Mouse (Mus musculus): ENCODE data around the gene Hscb. TPM values are rescaled to one million over a fixed set of nuclear protein-coding genes. Genes with fewer than 3 reads are reported as not detected.
"Not testable (repeated sequence)": the region's sequence is repeated elsewhere in the genome, so short reads cannot be mapped to it uniquely, and the experiment has no call there.

Gene Hscb
- 44.1 and 53.7 TPM in 2 replicates for total RNA-seq (2014; fragmentation: Nextera tagmentation)
- 44.9 and 106 TPM in 2 replicates for total RNA-seq (2017)

DNA sequence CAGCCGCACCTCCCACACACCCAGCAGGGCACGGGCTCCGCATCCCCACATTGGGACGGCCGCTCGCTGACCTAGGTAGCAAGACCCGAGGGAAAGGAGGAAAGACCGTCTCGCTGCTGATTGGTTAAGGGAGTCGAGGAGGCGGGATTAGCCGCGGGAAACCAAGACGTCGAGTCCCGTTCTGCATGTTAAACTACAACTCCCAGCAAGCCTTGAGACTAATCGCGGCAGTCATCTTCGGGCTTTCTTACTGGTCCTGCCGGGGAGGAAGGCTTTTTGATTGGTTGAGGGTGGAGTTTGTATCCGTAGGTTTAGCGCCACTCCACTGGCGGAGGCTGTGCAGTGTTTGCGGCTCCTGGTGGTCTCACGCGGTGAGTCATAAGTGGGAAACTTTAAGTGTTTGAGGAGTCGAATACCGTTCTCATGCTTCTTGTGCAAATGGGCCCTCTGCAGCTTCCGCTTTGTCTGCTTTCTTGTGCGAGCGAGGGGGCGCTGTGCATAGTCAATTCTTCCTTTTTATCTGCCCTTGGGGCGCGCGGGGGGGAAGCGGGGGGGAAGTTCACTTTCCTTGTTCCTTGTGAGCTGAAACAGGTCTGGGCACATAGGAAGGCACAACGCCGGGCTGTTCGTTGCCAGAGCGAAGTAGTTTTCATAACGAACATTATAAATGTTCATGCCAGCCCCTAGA, at the start of gene Hscb, which contains the start of gene Chek2:
Hscb (minus strand) TSS at position 100 of the 688 bp plus-strand sequence.
Chek2 (plus strand) TSS at position 302 of the 688 bp plus-strand sequence.
- peak; percentile 88 for ATAC-seq (replicated peaks; ENCODE audit: low FRiP score, low TSS enrichment, poor library complexity, severe bottlenecking)

GRCm38 (mm10) chr5:110888596-110888995, 49.0 kb upstream of the Hscb start:
- ATAC-seq (replicated peaks; ENCODE audit: low FRiP score, low TSS enrichment, poor library complexity, severe bottlenecking): no peak

GRCm38 (mm10) chr5:110879584-110880374, 40.2 kb upstream of the Hscb start, which contains the start of gene Ttc28:
TSS of gene Ttc28 (plus strand) at chr5:110879803.
- peak; percentile 66 for ATAC-seq (replicated peaks; ENCODE audit: low FRiP score, low TSS enrichment, poor library complexity, severe bottlenecking)

DNA sequence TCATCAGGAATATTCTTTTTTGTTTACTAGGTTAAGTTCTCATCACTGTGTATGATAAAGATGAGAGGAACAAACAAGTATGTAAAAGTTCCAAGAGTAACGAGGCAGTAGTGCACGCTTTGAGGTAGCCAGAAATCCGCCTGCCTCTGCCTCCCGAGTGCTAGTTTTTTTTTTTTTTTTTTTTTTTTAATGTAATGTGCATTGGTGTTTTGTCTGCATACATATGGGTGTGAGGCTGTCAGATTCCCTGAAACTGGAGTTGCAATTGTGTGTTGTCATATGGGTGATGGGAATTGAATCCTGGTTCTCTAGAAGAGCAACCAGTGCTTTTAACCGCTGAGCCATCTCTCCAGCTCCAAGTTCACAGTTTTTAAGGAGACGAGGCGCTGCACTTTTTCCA, 39.5 kb upstream of the Hscb start:
- ATAC-seq (replicated peaks; ENCODE audit: low FRiP score, low TSS enrichment, poor library complexity, severe bottlenecking): no peak

GRCm38 (mm10) chr5:110878526-110878925, 38.9 kb upstream of the Hscb start:
- ATAC-seq (replicated peaks; ENCODE audit: low FRiP score, low TSS enrichment, poor library complexity, severe bottlenecking): not testable (repeated sequence)

- no peak for ATAC-seq (replicated peaks; ENCODE audit: low FRiP score, low TSS enrichment, poor library complexity, severe bottlenecking)
These were observed 38.3 kb upstream of the Hscb start for GRCm38 (mm10) chr5:110877666-110878505.

DNA sequence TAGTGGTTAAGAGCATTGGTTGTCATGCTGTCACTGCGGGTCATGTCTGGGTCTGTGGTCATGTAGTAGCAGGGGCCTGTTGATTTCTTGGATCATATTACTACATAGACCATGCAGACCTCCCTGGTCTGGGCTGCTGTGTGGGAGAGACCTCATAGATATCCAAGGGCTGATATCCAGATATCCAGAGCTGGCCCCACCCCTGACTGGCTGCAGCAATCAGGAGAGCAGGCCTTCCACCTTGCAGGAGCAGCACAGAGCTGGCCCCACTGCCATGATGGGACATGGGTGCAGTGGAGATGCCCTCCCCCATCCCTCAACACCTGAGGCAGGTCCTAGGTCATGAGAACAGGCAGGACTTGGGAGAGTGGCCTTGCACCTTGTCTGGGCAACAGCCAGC, 35.7 kb upstream of the Hscb start:
- ATAC-seq (replicated peaks; ENCODE audit: low FRiP score, low TSS enrichment, poor library complexity, severe bottlenecking): peak; percentile 43; the same call in 1 of the 2 replicates

- ATAC-seq (replicated peaks; ENCODE audit: low FRiP score, low TSS enrichment, poor library complexity, severe bottlenecking): no peak
These were observed 35.1 kb upstream of the Hscb start for GRCm38 (mm10) chr5:110874711-110875110.

DNA sequence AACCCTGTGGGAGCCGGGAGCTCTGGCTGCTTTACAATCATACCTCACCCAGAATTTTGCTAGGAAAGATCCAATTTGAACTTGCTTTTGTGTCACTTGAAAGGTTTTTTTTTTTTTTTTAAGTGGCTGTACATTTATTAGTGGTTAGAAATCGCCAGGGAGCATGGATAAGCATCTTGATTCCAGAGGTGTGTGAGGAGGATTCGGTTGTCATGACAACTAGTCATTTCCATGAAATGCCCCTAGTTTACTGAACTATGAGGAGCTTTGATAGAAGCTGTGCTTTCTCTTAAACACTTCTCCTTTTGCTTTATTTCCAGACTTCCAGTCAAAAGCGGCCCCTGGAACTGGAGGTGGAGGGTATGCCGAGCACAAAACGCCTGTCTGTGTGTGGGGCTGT, 33.6 kb upstream of the Hscb start:
- ATAC-seq (replicated peaks; ENCODE audit: low FRiP score, low TSS enrichment, poor library complexity, severe bottlenecking): no peak

- ATAC-seq (replicated peaks; ENCODE audit: low FRiP score, low TSS enrichment, poor library complexity, severe bottlenecking): no peak
These were observed 29.7 kb upstream of the Hscb start for GRCm38 (mm10) chr5:110869242-110869669.

GRCm38 (mm10) chr5:110868460-110868859, 28.9 kb upstream of the Hscb start:
- ATAC-seq (replicated peaks; ENCODE audit: low FRiP score, low TSS enrichment, poor library complexity, severe bottlenecking): no peak

DNA sequence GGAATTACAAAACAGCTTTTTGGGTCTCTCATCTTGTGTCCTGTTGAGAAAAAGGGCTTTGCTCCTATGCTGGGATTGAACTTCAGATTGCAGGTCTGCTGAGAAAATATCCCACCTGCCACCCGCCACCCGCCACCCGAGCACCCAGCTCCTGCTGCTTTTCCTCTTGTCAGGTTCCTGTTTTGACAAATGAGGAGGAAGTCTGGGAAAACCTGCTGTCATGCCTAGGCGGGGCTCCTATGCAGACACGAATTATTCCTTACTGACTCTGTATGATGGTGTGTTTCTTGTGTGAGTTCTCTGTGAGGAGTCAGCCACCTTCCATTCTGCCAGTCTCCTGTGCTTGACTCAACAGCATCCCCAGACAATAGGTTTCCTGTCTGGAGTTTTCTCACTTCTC, 20.9 kb upstream of the Hscb start:
- ATAC-seq (replicated peaks; ENCODE audit: low FRiP score, low TSS enrichment, poor library complexity, severe bottlenecking): no peak

DNA sequence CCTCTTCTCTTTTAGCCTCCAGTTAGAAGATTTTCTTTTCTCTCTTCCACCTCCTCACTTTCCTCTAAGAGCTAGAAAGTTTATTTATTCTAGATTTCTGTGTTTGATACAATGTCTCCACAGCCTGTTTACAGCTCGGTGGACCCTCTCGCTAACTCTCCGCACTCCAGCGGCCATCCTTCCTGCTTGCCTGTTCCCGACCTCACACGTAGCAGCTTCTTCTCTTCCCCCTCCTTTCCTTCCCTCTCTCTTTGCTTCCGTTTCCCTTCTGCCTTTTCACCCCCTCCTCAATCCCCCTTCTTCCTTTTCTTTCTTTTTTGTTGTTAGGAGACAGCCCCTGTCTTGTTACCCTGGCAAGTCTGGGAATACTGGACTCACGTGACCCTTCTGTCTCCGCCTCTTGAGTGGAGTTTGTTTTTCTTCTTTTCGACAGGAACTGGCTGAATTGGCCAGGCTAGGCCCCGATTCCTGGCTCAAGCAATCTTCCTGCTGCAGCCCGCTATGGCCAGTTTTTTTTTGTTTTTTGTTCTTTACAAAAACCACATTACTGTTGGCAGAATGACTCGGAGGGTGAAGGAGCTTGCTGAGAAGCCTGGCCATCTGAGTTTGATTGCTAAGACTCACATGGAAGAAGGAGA, 19.6 kb upstream of the Hscb start:
- ATAC-seq (replicated peaks; ENCODE audit: low FRiP score, low TSS enrichment, poor library complexity, severe bottlenecking): no peak

GRCm38 (mm10) chr5:110857091-110857490, 17.5 kb upstream of the Hscb start:
- no peak for ATAC-seq (replicated peaks; ENCODE audit: low FRiP score, low TSS enrichment, poor library complexity, severe bottlenecking)

GRCm38 (mm10) chr5:110852990-110853389, 13.4 kb upstream of the Hscb start:
- ATAC-seq (replicated peaks; ENCODE audit: low FRiP score, low TSS enrichment, poor library complexity, severe bottlenecking): no peak

DNA sequence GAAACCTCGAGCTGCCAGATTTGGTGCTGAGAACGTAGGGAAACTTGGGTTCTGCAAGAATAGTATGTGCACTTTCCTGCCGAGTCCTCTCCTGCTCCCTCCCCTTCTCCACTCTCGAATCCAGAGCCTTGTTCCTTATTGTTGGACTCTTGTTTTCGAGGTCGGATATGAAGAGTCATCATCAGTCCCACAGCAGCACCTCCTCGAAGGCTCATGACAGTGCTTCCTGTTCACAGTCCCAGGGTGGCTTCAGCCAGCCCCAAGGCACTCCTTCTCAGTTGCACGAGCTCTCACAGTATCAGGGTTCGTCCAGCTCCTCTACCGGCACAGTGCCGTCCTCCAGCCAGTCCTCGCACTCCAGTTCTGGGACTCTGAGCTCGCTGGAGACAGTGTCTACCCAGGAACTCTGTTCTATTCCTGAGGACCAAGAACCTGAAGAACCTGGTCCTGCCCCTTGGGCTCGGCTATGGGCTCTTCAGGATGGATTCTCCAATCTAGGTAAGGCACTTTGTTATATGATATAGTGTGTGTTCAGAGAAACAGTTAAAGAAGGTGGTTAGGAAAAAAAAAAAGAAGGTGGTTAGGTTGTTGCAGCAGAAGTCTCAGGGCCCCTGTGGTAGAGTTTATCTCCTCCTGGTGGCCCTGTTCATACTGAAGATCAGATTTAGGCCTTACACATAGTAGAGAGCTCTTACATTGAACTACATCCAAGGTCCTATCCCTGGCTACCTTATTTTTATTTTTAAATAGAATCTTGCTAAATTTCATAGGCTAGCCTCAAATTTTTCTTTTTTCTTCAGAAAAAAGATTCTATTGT, 1.7 kb upstream of the Hscb start:
- ATAC-seq (replicated peaks; ENCODE audit: low FRiP score, low TSS enrichment, poor library complexity, severe bottlenecking): no peak

DNA sequence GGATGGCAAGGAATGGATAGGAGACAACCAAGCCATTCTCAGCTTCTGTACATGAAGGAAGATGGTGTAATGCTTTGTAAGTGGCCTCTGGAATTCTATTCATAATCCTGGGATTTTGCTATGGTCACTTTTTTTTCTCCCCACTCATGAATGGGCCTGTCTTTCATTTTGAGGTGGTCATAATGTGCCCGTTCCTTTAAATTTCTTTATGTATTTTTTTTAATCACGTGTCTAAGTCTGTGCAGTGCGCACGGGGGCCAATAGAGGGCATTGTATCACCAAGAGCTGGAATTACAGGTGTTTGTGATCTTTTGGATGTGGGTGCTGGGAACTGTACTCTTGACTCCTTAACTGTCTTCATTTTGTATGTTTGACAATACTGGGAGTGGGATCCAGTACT, 888 bp upstream of the Hscb start:
- ATAC-seq (replicated peaks; ENCODE audit: low FRiP score, low TSS enrichment, poor library complexity, severe bottlenecking): no peak

- peak; percentile 24 for ATAC-seq (replicated peaks; ENCODE audit: low FRiP score, low TSS enrichment, poor library complexity, severe bottlenecking)
These were observed 419 bp downstream of the Hscb start for GRCm38 (mm10) chr5:110839038-110839677.

Data from megakaryocyte-erythroid progenitor cell, adult 5-6 weeks (primary cell).